Mouse (Mus musculus) frontal cortex, postnatal 14 days (tissue): Measurements from ENCODE around the gene Acbd6.

ENCODE experiments used
- DNase-seq, 2 experiments: peaks; one replicate each; pipeline ENCODE4 v3.0.0; 2022; ENCODE audit warnings: low spot score in 2 of 2

Gene Acbd6

GRCm38 (mm10) chr1:155560021-155560420 lies 2.1 kb downstream of the Acbd6 start:
- DNase-seq: no peak

- DNase-seq: no peak
These were observed 2.8 kb downstream of the Acbd6 start for GRCm38 (mm10) chr1:155560678-155561077.

GRCm38 (mm10) chr1:155562206-155562605 lies 4.3 kb downstream of the Acbd6 start:
- no peak for DNase-seq

- DNase-seq: no peak
These were observed 6.8 kb downstream of the Acbd6 start for GRCm38 (mm10) chr1:155564741-155565140.

GRCm38 (mm10) chr1:155568133-155568532 lies 10.2 kb downstream of the Acbd6 start:
- no peak for DNase-seq

- DNase-seq: no peak
These were observed 11.4 kb downstream of the Acbd6 start for GRCm38 (mm10) chr1:155569340-155569739.

GRCm38 (mm10) chr1:155574966-155575673 lies 17.2 kb downstream of the Acbd6 start:
- DNase-seq: peak in 1 of 2 experiments; percentile 78

- DNase-seq: peak in 1 of 2 experiments; percentile 25
These were observed 18.5 kb downstream of the Acbd6 start for GRCm38 (mm10) chr1:155576432-155576831.

- DNase-seq: no peak
These were observed 19.4 kb downstream of the Acbd6 start for GRCm38 (mm10) chr1:155577316-155577715.

GRCm38 (mm10) chr1:155587961-155588360 lies 30.0 kb downstream of the Acbd6 start:
- DNase-seq: no peak

GRCm38 (mm10) chr1:155594141-155594540 lies 36.2 kb downstream of the Acbd6 start:
- no peak for DNase-seq

GRCm38 (mm10) chr1:155596576-155596975 lies 38.7 kb downstream of the Acbd6 start:
- DNase-seq: no peak

GRCm38 (mm10) chr1:155604706-155605105 lies 46.8 kb downstream of the Acbd6 start:
- no peak for DNase-seq

GRCm38 (mm10) chr1:155605391-155606155 lies 47.7 kb downstream of the Acbd6 start:
- DNase-seq: no peak

- no peak for DNase-seq
These were observed 48.2 kb downstream of the Acbd6 start for GRCm38 (mm10) chr1:155606156-155606531.

- DNase-seq: no peak
These were observed 50.6 kb downstream of the Acbd6 start for GRCm38 (mm10) chr1:155608524-155608923.

GRCm38 (mm10) chr1:155614426-155614825 lies 56.5 kb downstream of the Acbd6 start:
- no peak for DNase-seq

GRCm38 (mm10) chr1:155621075-155621474 lies 63.2 kb downstream of the Acbd6 start:
- DNase-seq: no peak

- no peak for DNase-seq
These were observed 65.3 kb downstream of the Acbd6 start for GRCm38 (mm10) chr1:155623192-155623591.

- DNase-seq: no peak
These were observed 69.8 kb downstream of the Acbd6 start for GRCm38 (mm10) chr1:155627746-155628145.

GRCm38 (mm10) chr1:155636648-155637047 lies 78.7 kb downstream of the Acbd6 start:
- no peak for DNase-seq

GRCm38 (mm10) chr1:155645816-155646215 lies 87.9 kb downstream of the Acbd6 start:
- no peak for DNase-seq
